Mouse (Mus musculus) small intestine, adult 2 months (tissue): ENCODE measurements at regions not wholly inside any gene's neighbourhood (a gene's known extent, or its start where the extent isn't known, plus 50 kb on each side); places are given as distances from the start of the nearest gene placed in this dataset.

Source experiments
- CTCF ChIP-seq: fragments of 200-500 bp; IDR thresholded peaks from 2 replicates; pipeline ENCODE4 v1.5.1; 2012; ENCODE audit warnings: low read depth, mild to moderate bottlenecking, control low read depth, inconsistent platforms, low read length, moderate library complexity, mixed read lengths; ENCODE audit not compliant: insufficient replicate concordance, insufficient read length; ENCODE audit errors: extremely low read depth
- POLR2A ChIP-seq: fragments of 200-500 bp; IDR thresholded peaks from 2 replicates; pipeline ENCODE4 v1.6.1; 2012; ENCODE audit warnings: low read depth, mild to moderate bottlenecking, control low read depth, inconsistent platforms, low read length, moderate library complexity

DNA sequence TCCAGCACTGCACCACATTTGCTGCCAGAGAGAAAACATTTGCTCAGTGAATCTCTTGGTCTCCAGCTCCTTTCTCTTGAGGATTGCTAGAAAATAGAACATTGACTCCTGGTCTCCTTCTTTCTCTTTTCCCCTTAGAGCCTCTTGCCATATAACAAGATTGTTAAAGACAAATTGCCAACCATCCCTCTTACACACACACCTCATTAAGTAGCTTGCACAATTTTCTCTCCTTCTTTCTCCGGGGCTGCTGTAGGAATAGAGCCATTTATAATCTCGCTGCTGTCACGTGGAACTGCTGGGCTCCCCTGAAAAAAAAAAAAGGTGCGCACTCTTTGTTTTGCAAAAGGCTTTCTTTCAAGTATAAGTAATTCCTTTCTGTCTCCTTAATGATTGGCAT lies 318.6 kb upstream of the Spred2 start:
- TF ChIP-seq CTCF: no peak
- TF ChIP-seq POLR2A: no peak
